Mouse (Mus musculus) urinary bladder, postnatal 0 days (tissue): ENCODE results near the gene Higd1c. TPM values are rescaled to one million over a fixed set of nuclear protein-coding genes. Genes with fewer than 3 reads are reported as not detected.

Source experiments
- polyA plus RNA-seq: library from polyadenylated mRNA; unstranded; fragments of >200 nt; fragmentation: Nextera tagmentation; extraction: Ambion mirVana; gene quantifications from 2 replicates; pipeline ENCODE4 v1.2.1, GENCODE M21; 2015

The Higd1c gene
- polyA plus RNA-seq = not detected in 2 replicates

GRCm38 (mm10) chr15:100364242-100364641, at the start of gene Higd1c:
Gene Higd1c, plus strand, starts transcription at chr15:100364542.

GRCm38 (mm10) chr15:100334629-100335028, 29.7 kb upstream of the Higd1c start, which contains the start of gene Mettl7a3:
Gene Mettl7a3, plus strand, starts transcription at chr15:100334929.

GRCm38 (mm10) chr15:100352711-100353250, 11.6 kb upstream of the Higd1c start, which contains the start of the genes Methig1 and Mettl7a2:
Gene Methig1, plus strand, starts transcription at chr15:100353149.
Gene Mettl7a2, plus strand, starts transcription at chr15:100353200.

GRCm38 (mm10) chr15:100421758-100422197, 57.4 kb downstream of the Higd1c start, which contains the start of gene Gm5475:
Gene Gm5475, plus strand, starts transcription at chr15:100422147.

GRCm38 (mm10) chr15:100424396-100425122, 60.2 kb downstream of the Higd1c start, which contains the start of gene Slc11a2:
Gene Slc11a2, minus strand, starts transcription at chr15:100425072.

Other genes starting within 250 kb of the Higd1c start
- 30.3 and 35.6 TPM in 2 replicates for gene Atf1, start 136.7 kb upstream of the Higd1c start, polyA plus RNA-seq
- not detected in 2 replicates for gene Tmprss12, start 83.7 kb upstream of the Higd1c start, polyA plus RNA-seq
- gene Mettl7a1, start 60.4 kb upstream of the Higd1c start, polyA plus RNA-seq = 3.8 and 4.6 TPM in 2 replicates
- gene Mettl7a3, start 29.6 kb upstream of the Higd1c start, polyA plus RNA-seq = not detected in 2 replicates
- not detected in 2 replicates for gene Methig1, start 11.4 kb upstream of the Higd1c start, polyA plus RNA-seq
- not detected in 2 replicates for gene Mettl7a2, start 11.3 kb upstream of the Higd1c start, polyA plus RNA-seq
- gene Gm5475, start 57.6 kb downstream of the Higd1c start, polyA plus RNA-seq = 0.05 TPM in 1 of 2 replicates, not detected in the other
- gene Slc11a2, start 60.5 kb downstream of the Higd1c start, polyA plus RNA-seq = 9.4 and 11.9 TPM in 2 replicates
- gene Letmd1, start 104.5 kb downstream of the Higd1c start, polyA plus RNA-seq = 15.8 and 16.8 TPM in 2 replicates
- gene Csrnp2, start 130.9 kb downstream of the Higd1c start, polyA plus RNA-seq = 2.6 TPM in 2 replicates
- 11.7 and 11.8 TPM in 2 replicates for gene Tfcp2, start 187.5 kb downstream of the Higd1c start, polyA plus RNA-seq
- gene Pou6f1, start 235.4 kb downstream of the Higd1c start, polyA plus RNA-seq = 1.7 and 2.1 TPM in 2 replicates